Mouse (Mus musculus): Measurements from ENCODE around the gene Prmt3.
A peak's percentile ranks its signal among the peaks of the same experiment; 100 is the strongest.

Gene Prmt3

DNA sequence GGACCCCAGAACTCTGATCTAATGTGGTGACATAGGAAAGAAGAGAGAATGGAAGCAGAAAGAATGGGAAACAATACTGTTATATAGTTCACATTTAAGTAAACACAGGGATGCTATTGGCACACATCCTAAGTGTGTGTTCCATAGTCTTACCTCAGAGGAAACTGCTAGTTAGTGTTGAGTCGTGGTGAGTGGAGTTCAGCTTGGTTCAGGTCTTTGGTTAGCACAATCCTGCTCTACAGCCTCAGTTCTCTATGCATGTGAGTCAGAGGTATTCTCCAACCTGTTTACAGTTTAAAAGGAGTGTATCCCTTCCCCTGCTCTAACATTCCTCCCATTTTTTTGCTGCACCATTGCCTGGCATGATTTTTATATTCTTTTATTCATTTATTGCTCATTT, 19.0 kb downstream of the Prmt3 start:
- DNase-seq (ENCODE audit: low spot score), result no peak

DNA sequence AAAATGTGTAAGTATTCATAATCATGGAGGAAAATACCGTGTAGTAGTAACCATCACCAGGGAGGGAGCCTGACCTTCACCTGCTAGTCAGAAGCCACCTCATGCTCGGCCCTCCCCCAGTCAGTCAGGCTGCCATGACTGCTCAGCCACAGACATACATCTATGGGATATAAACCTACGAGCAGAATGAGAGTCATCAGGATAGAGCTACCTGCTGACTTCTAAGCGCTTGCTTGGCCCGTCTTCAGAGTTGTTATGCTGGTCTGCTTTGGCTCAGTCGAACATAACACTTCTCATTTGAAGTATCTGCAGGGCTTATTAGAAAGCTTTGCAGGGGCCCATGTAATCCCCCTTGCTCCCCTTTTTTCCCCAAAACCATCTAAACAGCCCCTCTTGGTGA, 25.4 kb downstream of the Prmt3 start:
- no peak for DNase-seq (ENCODE audit: low spot score)

DNA sequence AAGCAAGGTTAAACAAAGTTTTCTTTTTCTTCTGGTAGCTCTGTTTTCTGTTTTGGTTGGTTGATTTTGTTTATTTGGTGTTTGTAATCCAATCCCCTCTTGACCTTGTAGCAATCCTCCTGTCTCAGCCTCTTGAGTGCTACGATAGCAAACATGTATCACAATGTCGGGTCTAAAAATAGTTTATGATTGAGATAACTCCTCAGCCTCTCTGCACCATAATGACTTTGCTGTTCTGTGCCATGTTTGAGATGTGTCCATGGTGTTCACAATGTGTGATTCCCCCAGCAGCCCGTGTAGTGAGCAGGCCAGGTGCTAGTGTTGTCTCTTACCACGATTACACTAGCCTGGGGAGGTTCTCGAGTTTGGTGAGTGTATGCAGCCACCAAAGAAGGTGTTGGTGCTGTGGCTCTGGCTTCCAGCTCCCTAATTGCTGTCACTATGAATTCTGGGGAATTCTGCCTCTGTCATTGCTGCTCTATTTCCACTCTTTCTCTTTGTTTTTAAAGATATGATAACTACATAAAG, 26.6 kb downstream of the Prmt3 start:
- DNase-seq (ENCODE audit: low spot score), result no peak

DNA sequence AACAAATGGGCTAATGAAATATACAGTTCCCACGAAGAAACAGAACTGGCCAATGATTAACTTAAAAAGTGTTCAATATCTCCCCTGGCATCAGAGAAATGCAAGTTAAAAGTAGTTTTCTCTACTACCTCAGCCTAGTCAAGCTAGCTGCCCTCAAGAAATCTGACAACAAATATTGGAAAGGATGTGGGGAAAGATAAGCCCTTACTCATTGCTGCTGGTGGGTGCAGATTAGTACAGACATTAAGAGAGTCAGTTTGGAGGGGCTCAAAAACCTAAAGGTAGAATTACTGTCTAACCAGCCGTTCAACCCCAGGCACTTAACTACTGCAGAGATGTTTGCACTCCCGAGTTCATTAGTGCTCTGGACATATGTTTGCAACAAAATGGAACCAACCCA, 27.5 kb downstream of the Prmt3 start:
- DNase-seq (ENCODE audit: low spot score), result no peak

DNA sequence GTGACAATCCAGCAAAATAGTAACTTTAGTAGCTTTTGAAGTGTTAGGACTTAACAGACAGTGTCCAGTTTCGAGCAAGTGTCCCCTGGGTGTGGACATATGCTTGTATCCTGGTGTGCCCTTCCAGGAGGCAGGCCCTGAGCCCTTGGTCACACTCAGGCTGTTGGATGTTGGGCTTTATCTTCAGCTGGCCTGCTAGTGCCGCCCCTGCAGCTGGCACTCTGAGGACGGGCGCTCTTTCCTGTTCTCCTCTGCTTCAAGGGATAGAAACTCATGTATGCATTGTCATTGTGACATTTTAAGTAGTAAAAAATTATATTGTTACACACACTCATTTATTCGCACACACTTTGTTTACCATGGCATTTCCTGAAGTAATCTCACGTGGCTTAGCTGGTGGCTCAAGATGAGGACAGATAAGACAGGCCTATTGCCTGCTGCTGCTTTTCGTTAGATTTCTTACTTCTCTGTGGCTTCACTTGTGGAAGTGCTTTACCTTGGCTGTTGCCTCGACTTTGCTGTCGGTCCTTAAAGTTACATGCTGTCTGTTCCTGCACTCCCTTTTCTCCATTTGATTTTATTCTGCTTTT, 29.0 kb downstream of the Prmt3 start:
- DNase-seq (ENCODE audit: low spot score), result no peak

DNA sequence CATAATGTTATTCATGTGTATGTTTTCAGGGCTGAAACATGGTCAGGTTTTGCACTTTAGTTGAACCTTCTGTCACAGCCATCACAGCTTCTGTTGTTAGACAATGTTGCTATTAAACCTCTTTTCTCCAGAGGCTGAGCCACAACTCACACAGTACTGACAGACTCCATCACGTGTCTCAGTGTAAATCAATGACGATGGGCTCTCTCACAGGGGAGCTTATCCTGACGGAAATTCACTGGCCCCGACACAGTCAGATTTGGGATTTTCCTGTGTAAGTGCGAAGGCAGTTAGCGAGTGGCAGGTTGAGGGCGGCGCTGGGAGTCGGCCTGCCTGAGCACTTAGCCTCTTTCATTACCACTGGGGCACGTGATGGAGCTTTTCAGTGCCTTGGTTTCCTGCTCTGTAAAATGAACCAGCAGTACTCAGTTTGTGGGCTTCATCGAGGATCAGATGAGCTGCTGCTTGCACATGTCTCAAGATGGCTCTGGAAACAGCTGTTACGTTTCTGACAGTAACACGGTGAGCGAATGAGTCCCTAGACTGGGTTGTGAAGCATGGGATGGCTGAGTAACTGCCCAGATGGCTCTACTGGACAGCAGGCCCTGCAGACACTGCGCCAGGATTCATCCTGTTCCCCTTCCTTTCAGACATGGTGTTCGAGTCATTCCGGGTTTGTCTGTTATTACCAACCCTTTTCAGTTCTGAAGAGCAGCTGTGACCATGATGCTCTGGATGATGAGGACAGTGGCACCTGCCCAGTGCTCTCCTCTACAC, 29.9 kb downstream of the Prmt3 start:
- no peak for DNase-seq (ENCODE audit: low spot score)

DNA sequence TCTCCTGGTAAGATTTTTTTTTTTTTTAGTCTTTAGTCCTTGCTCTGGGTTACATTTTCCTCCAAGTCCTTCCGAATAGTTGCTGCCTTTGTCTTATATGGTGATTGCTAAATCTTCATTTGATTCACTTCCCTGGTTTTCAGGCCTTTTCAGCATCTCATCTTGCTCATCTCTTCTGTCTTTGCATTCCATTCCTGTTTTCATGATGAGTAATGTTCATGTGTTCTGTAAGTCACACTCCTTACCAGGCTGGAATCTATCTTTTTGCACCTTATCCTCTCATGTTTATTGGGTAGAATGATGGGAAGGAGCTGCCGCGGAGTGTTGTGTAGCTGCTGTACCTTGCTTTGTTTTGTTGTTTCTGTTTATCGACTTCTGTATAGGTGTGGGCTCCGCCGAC, 31.0 kb downstream of the Prmt3 start:
- no peak for DNase-seq (ENCODE audit: low spot score)

DNA sequence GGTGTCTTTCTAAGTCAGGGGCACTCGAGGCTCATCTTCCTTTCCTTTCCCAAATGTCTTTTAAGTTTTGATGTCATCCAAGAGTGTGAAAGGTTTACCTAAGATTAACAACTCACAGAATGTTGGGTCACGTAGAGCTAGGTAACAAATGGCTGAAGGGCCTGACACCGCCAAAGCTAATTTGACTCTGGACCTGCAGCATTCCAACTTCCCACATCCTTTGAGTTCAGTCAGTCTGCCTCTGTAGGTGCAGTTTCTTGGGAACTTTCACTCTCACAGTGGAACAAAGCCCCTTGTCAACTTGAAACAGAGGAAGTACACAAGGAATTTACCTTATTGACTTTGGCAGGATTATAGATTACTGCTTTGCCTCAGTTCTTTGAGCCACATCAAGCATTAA, 31.4 kb downstream of the Prmt3 start:
- no peak for DNase-seq (ENCODE audit: low spot score)

DNA sequence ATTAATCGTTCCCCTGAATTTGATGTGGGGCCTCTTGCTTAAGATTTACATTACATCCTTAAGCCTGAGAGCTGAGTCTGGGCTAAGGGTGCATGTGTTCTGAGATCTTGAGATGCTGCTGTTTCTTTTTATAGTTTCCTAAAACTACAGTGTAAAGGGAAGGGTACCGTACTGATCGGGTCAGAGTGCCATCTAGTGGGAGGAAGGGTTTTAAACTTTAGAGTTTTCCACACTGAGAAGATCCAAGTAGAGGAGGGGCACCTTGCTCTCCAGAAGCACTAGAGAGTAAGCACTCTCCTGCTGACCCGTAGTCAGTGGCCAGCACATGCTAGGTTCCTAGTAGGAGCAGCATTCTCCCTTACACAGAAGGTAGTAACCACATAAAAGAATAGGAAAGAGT, 33.2 kb downstream of the Prmt3 start:
- peak; percentile 21 for DNase-seq (ENCODE audit: low spot score)

DNA sequence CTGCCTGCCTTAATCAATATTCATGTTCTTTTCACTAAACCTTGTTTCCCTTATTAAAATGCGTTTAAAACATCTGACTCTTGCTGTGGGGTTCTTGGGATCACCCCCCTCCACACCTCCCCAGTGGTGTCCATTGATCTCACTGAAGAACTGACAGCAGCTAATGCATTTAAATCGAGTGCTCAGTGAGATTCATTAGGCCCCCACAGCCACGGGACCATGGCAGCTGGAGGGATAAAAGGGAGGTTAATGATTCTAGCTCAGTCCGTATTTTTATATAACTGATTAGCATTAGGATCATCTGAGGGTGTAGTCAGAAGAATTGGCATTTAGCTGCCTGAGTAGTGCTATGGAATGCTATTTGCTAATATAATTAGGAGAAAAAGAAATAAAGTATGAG, 41.2 kb downstream of the Prmt3 start:
- no peak for DNase-seq (ENCODE audit: low spot score)

DNA sequence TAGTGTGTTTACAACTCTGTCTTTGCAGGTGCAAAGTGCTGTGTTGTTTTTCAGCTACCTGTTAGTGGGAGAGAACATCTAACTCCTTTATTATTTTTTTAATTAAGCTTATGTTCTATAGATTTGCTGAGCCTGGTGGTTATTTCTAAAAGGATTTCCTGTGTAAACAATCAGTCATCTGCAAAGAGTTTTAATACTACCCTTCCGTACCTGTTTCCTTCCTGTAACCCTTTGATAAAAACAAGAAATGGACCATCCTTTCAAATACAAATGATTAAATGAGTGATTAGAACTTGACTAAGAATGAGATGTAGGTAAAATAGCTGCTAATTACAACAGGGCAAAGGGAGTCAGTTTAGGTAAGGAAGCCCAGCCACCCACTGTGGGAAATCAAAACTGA, 43.2 kb downstream of the Prmt3 start:
- no peak for DNase-seq (ENCODE audit: low spot score)

DNA sequence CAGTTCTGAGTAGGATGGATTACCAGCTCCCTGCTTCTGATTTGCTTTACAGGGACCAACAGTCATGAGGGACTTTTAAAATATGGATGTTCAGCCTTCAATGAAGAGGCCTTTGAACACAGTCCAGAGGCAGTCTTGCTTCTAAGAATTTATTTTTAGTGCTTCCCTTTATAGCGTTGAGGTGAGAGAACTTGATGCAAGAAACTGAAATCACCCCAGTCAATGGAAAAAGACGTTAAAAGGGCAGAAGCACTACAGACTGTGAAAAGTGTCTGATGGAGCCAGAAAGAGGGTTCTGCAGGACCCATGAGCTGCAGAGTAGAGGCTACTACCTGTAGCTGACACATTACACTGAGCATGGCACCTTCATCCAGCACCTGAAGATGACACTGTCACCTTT, 43.9 kb downstream of the Prmt3 start:
- no peak for DNase-seq (ENCODE audit: low spot score)

DNA sequence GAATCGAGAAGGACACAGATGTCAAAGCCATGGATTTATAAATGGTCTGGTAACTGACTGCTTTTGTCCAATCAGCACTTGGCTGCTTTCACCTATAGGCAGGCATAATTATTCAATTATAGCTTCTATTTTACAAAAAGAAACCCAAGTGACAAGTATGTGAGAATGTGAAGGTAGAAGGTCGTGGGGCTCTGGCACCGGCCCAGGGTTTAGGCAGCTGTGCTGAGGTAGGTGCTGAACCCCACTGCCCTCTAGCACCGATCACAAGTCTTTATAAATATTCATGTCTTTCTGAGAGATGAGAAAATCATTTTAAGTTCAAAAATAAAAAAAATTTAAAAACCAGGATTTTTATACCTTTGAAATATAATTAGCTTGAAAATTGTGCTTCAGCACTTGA, 45.4 kb downstream of the Prmt3 start:
- no peak for DNase-seq (ENCODE audit: low spot score)

DNA sequence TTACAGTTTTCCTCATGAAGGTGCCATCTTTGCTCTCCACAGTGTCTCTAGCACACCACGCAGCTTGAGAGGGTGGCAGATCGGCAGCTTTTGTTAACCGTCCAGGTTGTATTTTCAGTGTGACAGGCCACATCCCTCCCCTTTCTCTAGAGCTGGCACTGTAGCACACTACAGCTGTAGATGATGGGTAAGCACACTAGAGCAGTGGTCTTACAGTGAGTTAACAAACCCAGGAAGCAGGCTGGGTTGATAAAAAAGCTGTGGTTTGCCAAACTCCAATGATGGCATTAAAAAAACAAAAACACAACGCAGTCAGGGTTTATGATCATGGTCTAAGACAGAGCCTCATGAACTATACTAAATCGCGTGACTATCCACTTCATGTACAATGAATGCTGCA, 45.9 kb downstream of the Prmt3 start:
- no peak for DNase-seq (ENCODE audit: low spot score)

DNA sequence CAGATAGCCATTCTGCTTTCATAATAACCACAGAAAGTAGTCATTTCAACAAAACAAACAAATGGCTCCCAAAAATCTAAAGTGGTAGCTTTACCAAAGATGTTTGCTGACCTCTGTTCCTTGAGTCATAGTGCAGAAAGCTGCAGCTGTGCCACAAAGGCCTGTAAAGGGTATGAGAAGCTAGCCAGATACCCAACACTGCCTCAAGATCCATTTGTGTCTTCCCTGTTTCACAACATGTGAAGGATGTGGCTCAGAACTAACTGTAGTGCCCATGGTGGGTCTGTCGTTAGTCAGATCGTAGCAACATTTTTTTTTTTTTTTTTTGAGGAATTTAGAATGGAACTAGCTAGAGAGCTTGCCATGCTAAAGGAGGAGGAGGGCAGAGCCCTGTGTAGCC, 46.4 kb downstream of the Prmt3 start:
- no peak for DNase-seq (ENCODE audit: low spot score)

DNA sequence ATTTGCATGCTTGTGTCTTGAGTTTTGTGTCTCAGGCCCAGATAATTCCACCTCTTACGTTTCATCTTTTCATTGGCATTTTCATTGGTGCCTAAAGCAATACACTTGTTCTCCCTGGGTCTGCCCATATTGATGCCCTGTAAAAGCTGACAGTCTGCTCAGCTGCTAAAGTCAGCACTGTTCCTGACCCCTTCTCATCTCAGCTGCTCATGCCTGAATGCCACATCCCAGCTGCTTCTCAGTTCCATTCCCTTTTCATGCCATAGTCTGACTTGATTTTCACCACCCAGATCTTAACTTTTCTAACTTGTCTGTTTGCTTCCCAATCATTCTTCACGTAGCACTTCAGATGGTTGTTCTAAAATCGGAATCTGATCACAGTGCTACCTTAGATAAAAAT, 47.3 kb downstream of the Prmt3 start:
- DNase-seq (ENCODE audit: low spot score), result no peak

DNA sequence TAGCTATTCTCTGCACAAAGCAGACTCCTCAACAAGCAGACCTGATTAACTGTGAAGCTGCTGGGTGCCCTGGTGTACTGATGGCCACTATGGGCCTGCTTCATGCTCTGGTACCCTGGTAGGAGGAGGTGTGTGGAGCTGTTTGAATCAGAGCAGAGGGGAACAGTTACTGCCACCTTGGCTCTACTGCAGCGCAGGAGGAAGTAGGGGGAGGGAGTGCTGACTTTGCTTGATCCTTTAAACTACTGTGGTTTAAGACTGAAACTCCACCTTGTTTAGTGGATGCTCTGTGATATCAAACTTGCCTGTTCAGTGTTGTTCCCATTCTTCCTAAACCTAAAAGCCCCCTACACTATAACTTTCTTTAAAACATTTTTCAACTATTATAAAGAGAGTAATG, 49.8 kb downstream of the Prmt3 start:
- no peak for DNase-seq (ENCODE audit: low spot score)

DNA sequence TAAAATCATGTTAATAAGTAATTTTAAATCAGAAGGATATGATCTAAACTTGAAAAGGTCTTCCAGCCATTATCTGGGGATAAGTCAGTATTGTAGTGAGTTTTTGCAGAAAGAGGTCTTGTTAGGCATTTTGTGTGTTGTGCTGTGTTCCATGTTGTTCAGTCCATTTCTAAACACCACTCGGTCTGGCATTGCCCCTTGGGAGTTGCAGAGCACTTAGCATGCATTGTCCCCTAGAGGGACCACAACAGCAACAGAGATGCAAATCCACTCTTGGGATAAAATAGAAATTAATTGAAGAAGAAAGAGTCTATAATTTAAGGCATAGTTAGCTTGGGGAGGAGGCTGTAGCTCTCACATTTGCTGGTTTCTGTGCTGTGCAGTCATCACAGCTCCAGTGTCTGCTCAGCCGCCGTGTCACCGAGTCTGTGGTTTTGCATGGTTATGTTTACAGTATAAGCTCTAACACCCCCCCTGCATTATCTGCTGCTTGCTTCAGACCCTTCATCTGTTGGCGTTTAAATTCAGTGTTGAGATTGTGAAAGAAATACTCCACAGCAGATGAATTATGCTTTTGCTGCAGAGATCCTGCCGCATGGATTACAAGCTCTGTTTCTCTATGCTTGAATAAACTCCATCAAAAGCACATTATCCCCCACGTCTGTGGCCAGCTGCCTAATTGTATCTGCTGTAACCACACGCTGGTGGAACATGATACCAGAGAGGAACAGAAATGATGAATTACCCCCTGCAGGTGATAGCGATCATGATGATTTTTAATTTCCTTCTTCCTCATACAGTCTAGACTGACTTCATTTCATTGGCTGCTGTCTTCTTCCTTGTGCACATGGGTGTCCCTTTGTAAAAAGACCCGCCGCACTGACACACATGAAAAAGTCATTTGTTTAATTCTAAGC, 64.5 kb downstream of the Prmt3 start:
- peak; percentile 26 for DNase-seq (ENCODE audit: low spot score)

DNA sequence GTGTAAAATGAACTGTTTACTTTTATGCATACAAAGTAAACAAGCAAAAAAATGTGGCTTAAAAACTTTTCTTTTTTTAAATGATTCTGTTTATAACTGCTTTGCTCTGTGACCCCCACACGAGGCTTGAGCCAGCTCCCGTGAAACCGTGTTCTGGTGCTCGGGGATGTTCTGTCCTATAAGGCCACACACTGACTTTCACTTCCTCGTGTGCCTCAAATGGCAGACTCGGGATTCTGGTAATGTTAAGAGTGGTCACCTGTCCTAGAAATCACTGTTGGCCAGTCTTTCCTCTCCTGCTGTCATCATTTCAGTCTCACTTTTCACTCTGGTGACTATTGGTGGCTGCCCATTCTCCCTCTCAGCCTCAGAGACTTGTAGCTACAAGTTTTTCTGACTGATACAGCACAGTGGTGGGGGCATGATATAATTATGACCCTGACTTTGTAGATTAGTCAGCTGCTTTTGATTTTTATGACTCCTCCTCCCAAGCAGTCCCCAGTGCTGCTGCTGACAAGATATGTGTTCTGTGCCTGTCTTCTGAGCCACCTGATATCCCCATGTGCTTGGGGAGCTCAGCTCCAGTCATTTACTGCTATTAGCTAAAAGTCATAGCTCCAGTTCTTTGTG, 65.3 kb downstream of the Prmt3 start:
- no peak for DNase-seq (ENCODE audit: low spot score)

DNA sequence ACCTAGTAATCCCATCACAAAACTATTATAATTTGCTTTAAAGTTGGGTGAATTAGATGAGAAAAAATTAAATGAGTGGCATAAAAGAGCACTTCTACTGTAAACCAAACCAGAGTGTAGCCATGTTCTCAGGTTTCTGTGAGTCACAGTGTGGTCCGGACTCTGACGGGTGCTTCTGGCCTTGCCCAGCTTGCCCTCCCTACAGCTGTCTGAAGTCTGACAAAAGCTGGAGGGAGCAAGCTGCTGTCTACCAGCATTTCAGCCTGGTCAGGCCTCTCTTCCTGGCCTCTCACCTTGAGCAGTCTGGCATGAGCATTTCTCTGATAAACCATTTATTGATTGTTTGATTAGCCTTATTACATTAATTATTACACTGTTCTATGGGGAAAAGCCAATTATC, 69.8 kb downstream of the Prmt3 start:
- no peak for DNase-seq (ENCODE audit: low spot score)

DNA sequence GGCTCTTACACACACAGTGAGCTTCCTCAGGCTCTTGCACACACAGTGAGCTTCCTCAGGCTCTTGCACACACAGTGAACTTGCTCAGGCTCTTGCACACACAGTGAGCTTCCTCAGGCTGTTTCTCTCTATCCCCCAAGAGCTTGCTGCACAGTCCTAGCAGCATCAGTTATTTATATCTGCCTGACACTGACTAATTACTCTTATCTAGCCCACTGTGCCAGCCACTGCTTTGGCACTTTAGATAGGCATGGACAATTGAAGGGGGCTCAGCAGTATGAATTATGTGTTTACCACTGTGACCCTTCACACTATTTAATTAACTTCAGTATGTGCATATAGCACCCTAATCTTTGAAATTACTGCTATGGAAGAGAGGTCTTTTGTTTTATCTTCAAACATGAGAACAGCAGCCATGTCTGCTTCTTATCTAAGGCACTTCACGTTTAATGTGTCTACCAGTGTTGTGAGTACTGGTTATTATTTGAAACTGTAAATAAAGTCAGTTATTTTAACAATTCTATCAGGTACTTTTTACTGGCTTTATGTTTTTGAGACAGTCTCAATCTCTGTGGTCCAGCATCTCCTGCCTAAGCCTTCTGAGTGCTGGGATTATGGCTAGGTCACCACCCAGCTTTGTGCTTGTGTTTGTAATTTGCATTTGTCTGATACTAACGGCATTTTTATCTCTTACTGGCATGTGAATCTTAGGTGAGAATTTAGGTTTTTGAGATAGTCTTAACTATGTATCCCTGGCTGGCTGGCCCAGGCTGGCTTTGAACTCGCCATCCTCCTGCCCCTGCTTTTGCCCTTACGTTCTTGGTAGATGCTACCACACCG, 75.4 kb downstream of the Prmt3 start:
- no peak for DNase-seq (ENCODE audit: low spot score)

Measured in layer of hippocampus, adult 11-12 months (tissue).